Mouse (Mus musculus) small intestine, adult 2 months (tissue): ENCODE results near the gene Gtf2ird1.

Experiments
- CTCF ChIP-seq: fragments of 200-500 bp; IDR thresholded peaks from 2 replicates; pipeline ENCODE4 v1.5.1; 2012; ENCODE audit warnings: low read depth, mild to moderate bottlenecking, control low read depth, inconsistent platforms, low read length, moderate library complexity, mixed read lengths; ENCODE audit not compliant: insufficient replicate concordance, insufficient read length; ENCODE audit errors: extremely low read depth
- POLR2A ChIP-seq: fragments of 200-500 bp; IDR thresholded peaks from 2 replicates; pipeline ENCODE4 v1.6.1; 2012; ENCODE audit warnings: low read depth, mild to moderate bottlenecking, control low read depth, inconsistent platforms, low read length, moderate library complexity

GRCm38 (mm10) chr5:134505810-134506292 is 49.3 kb upstream of the Gtf2ird1 start:
- TF ChIP-seq CTCF (no peak), POLR2A (no peak)
